Mouse (Mus musculus) urinary bladder, adult 18-20 months (tissue): ENCODE data around the gene Nlk.

Experiments used
- DNase-seq, 2 experiments: peaks; one replicate each; pipeline ENCODE4 v3.0.0; 2022; ENCODE audit warnings: low spot score in 2 of 2, mixed read lengths in 2 of 2

The Nlk gene

GRCm38 (mm10) chr11:78696777-78697752 lies at the start of gene Nlk:
Nlk (minus strand) TSS chr11:78697373.
- peak; percentile 97 to 99 for DNase-seq

GRCm38 (mm10) chr11:78746264-78746663 lies 49.1 kb upstream of the Nlk start:
- DNase-seq, result no peak

GRCm38 (mm10) chr11:78745475-78745874 lies 48.3 kb upstream of the Nlk start:
- DNase-seq, result no peak

- DNase-seq, result no peak
These were observed 45.3 kb upstream of the Nlk start for GRCm38 (mm10) chr11:78742461-78742860.

GRCm38 (mm10) chr11:78741958-78742357 lies 44.8 kb upstream of the Nlk start:
- DNase-seq, result no peak

- DNase-seq, result no peak
These were observed 42.2 kb upstream of the Nlk start for GRCm38 (mm10) chr11:78739361-78739760.

GRCm38 (mm10) chr11:78736877-78737408 lies 39.8 kb upstream of the Nlk start:
- no peak for DNase-seq

- DNase-seq, result no peak
These were observed 38.0 kb upstream of the Nlk start for GRCm38 (mm10) chr11:78735168-78735567.

GRCm38 (mm10) chr11:78732619-78733018 lies 35.4 kb upstream of the Nlk start:
- DNase-seq, result no peak

GRCm38 (mm10) chr11:78730902-78731301 lies 33.7 kb upstream of the Nlk start:
- DNase-seq, result no peak

- DNase-seq, result no peak
These were observed 30.9 kb upstream of the Nlk start for GRCm38 (mm10) chr11:78728041-78728440.

GRCm38 (mm10) chr11:78726366-78726765 lies 29.2 kb upstream of the Nlk start:
- no peak for DNase-seq

GRCm38 (mm10) chr11:78724792-78725191 lies 27.6 kb upstream of the Nlk start:
- peak in 1 of 2 experiments; percentile 2 for DNase-seq

GRCm38 (mm10) chr11:78721419-78721818 lies 24.2 kb upstream of the Nlk start:
- no peak for DNase-seq

GRCm38 (mm10) chr11:78717655-78718054 lies 20.5 kb upstream of the Nlk start:
- no peak for DNase-seq

- no peak for DNase-seq
These were observed 11.5 kb upstream of the Nlk start for GRCm38 (mm10) chr11:78708642-78709041.

GRCm38 (mm10) chr11:78706026-78706425 lies 8.9 kb upstream of the Nlk start:
- no peak for DNase-seq

GRCm38 (mm10) chr11:78703085-78703484 lies 5.9 kb upstream of the Nlk start:
- no peak for DNase-seq

GRCm38 (mm10) chr11:78702319-78702718 lies 5.1 kb upstream of the Nlk start:
- DNase-seq, result no peak

GRCm38 (mm10) chr11:78697753-78698171 lies 589 bp upstream of the Nlk start:
- peak; percentile 87 to 90 for DNase-seq

GRCm38 (mm10) chr11:78694249-78694648 lies 2.9 kb downstream of the Nlk start:
- no peak for DNase-seq

- no peak for DNase-seq
These were observed 3.9 kb downstream of the Nlk start for GRCm38 (mm10) chr11:78693307-78693706.

GRCm38 (mm10) chr11:78691201-78691600 lies 6.0 kb downstream of the Nlk start:
- DNase-seq, result no peak
